In genomic region chr16:92661757-92662156, GRCm38 (mm10) we compare ENCODE assay signal across 26 mouse cellular contexts.
A peak's percentile ranks its signal among the peaks of the same experiment; 100 is the strongest.
DNase-seq lines count a peak whose midpoint lies in the region; ATAC-seq lines count a peak whose summit lies in the region.
"Had no signal": no experiment of that assay in that cellular context is flagged by ENCODE, and none has a peak within 500 bp of the region (broad histone marks: within the 10 kb centered on the region; RNA-seq: fewer than 3 reads in every experiment).

No protein-coding gene starts in this region.

- no peak overlapping the region for H3K4me2 ChIP-seq in stomach, embryonic 15.5 days
- H3K4me2 ChIP-seq: forebrain, embryonic 13.5 days; heart, embryonic 12.5 days; heart, embryonic 15.5 days; hindbrain, embryonic 13.5 days; intestine, embryonic 15.5 days had no signal

- H3K4me1 ChIP-seq in stomach, embryonic 15.5 days: no peaks in the 10 kb centered on the region; the same call in 1 of the 2 replicates
- H3K4me1 ChIP-seq: forebrain, embryonic 13.5 days; heart, embryonic 12.5 days; heart, embryonic 15.5 days; hindbrain, embryonic 10.5 days; hindbrain, embryonic 13.5 days; intestine, embryonic 15.5 days had no signal

- H3K27me3 ChIP-seq in stomach, embryonic 15.5 days (replicated peaks): no peaks in the 10 kb centered on the region
- H3K27me3 ChIP-seq: forebrain, embryonic 13.5 days; hindbrain, embryonic 13.5 days; intestine, embryonic 15.5 days had no signal

- no peaks in the 10 kb centered on the region for H3K36me3 ChIP-seq in stomach, embryonic 15.5 days
- H3K36me3 ChIP-seq: forebrain, embryonic 10.5 days; heart, embryonic 12.5 days; heart, embryonic 15.5 days; hindbrain, embryonic 10.5 days; hindbrain, embryonic 13.5 days; intestine, embryonic 15.5 days had no signal

- 61% methylated on average over 7 of the region's 7 CpGs for WGBS in stomach, embryonic 15.5 days

- DNase-seq in CD4-positive helper T cell, adult 2 months (ENCODE audit: low read depth, low spot score): peak; percentile 55
- peak; percentile 5 for DNase-seq in T-cell, adult 2 months (ENCODE audit: low spot score)
- DNase-seq in right cerebral cortex, postnatal 36 days (ENCODE audit: low spot score in 2 of 2): no peak
- no peak for DNase-seq in cerebellum, adult 9-10 months
- DNase-seq in ovary, postnatal 14 days (ENCODE audit: low spot score): no peak
- DNase-seq: adrenal gland, adult 8-10 months; adrenal gland, postnatal 25 days; cerebellum, adult 11-12 months; cerebellum, adult 8-10 months; cerebellum, postnatal 14 days; gastrocnemius, adult 2 months; gastrocnemius, postnatal 14 days; heart, adult 18-20 months; heart, postnatal 10 days; heart, postnatal 36 days had no signal

- ATAC-seq in stomach, embryonic 15.5 days (ENCODE audit: insufficient read depth, low FRiP score, low read depth): 0 out of 2 replicates have a peak, but pooled peaks have one; percentile 53
- ATAC-seq: activated CD4-positive, CD25-positive, alpha-beta regulatory T cell, adult 4 months; forebrain, embryonic 13.5 days; forebrain, embryonic 16.5 days; hindbrain, embryonic 16.5 days; intestine, embryonic 15.5 days had no signal

- H3K4me3 ChIP-seq in stomach, embryonic 15.5 days (replicated peaks): no peak overlapping the region
- H3K4me3 ChIP-seq: forebrain, embryonic 10.5 days; forebrain, embryonic 13.5 days; gastrocnemius, adult 2 months; heart, embryonic 12.5 days; heart, embryonic 15.5 days; hindbrain, embryonic 10.5 days; hindbrain, embryonic 13.5 days; intestine, embryonic 15.5 days had no signal

- no peaks in the 10 kb centered on the region for H3K9me3 ChIP-seq in stomach, embryonic 15.5 days
- H3K9me3 ChIP-seq: forebrain, embryonic 10.5 days; forebrain, embryonic 13.5 days; heart, embryonic 12.5 days; heart, embryonic 15.5 days; hindbrain, embryonic 10.5 days; hindbrain, embryonic 13.5 days; intestine, embryonic 15.5 days had no signal

- H3K9ac ChIP-seq in stomach, embryonic 15.5 days: no peak overlapping the region
- H3K9ac ChIP-seq: forebrain, embryonic 13.5 days; heart, embryonic 12.5 days; heart, embryonic 15.5 days; hindbrain, embryonic 13.5 days; intestine, embryonic 15.5 days had no signal

- H3K27ac ChIP-seq in stomach, embryonic 15.5 days: no peak overlapping the region
- H3K27ac ChIP-seq: forebrain, embryonic 10.5 days; forebrain, embryonic 13.5 days; gastrocnemius, adult 2 months; heart, embryonic 15.5 days; hindbrain, embryonic 10.5 days; hindbrain, embryonic 13.5 days; intestine, embryonic 15.5 days had no signal

Comparison
In these comparisons a context has a peak if more than half of its experiments do, and no peak if none do; other contexts are left out.
1. DNase-seq: peak in CD4-positive helper T cell, adult 2 months (single experiment) and T-cell, adult 2 months (single experiment); none in right cerebral cortex, postnatal 36 days (0 of 2), cerebellum, adult 9-10 months (single experiment) and ovary, postnatal 14 days (single experiment).